Mouse (Mus musculus): ENCODE data around the gene Sqstm1.

Sqstm1 gene

DNA sequence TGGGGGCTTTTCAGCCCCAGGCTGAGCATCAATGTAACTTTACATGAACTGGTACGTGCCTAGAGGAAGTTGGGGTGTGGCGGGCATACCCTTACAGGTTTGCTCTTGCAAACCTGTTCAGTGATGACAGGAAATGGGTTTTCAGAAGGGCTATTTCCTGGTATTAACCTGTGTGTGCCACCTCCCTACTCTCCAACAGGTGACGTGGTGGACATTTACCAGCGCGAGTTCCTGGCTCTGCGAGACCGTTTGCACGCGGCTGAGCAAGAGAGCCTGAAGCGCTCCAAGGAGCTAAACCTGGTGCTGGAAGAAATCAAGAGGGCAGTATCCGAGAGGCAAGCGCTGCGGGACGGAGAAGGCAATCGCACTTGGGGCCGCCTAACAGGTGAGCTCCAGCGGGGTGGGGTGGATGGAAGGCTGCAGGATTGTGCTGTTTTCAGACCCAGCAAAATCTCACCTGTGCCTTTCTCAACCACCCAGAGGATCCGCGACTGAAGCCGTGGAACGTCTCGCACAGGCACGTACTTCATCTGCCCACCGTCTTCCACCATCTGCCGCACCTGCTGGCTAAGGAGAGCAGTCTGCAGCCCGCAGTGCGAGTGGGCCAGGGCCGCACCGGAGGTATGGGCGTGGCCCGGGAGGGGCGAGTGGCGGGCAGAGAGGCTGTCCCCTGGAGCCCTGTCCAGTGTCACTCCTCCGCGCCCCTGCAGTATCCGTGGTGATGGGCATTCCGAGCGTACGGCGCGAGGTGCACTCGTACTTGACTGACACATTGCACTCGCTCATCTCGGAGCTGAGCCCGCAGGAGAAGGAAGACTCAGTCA, 20.1 kb upstream of the Sqstm1 start:
- DNase-seq (ENCODE audit: low spot score) = no peak

DNA sequence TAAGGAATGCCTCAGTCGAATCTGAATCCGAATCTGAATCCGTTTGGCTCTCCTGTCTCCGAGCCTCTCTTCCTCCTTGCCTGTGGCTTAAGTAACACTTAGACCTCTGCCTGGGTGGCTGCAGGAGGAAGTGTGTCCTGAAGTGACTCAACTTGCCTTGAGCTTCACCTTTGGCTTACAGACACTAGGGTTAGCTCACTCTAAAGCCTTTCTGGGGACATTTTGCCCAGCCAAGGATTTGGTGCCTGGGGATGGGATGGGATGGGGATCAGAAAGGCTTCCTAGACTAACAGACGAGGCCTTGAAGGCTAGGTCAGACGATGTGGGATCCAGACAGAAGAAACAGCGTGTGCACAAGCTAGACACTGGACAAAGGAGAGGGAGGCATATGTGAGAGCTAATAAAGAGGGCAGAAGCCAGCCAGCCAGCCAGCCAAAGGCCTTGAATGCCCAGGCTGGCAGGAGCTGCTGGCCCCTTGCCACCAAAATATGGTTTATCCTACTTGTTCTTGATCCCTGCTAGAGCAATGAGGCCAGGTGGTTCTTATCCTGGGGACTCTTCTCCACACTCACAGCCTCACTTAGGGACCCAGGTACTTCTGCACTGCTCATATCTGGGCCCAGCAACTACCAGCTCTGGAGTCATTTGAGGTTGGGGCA, 18.8 kb upstream of the Sqstm1 start:
- DNase-seq (ENCODE audit: low spot score) = no peak

DNA sequence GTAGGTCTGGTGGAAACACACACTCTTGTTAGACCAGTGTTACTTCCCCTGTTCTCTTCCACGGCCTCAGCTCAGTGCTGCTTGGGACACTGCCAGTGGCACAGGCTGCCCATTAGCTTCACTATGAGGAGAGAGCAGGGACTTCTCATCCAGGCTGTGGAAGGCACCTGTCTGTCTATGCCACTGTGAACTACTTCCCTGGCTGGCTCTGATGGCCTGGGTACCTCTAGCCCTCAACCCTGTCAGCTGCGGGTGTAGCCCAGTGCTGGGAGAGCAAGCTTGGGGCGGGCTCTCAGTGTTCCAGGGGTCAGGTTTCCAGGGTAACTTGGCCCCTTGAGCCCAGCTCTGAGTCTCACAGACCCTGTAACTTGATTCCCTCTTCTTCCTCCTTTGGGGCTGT, 18.1 kb upstream of the Sqstm1 start:
- DNase-seq (ENCODE audit: low spot score) = no peak

DNA sequence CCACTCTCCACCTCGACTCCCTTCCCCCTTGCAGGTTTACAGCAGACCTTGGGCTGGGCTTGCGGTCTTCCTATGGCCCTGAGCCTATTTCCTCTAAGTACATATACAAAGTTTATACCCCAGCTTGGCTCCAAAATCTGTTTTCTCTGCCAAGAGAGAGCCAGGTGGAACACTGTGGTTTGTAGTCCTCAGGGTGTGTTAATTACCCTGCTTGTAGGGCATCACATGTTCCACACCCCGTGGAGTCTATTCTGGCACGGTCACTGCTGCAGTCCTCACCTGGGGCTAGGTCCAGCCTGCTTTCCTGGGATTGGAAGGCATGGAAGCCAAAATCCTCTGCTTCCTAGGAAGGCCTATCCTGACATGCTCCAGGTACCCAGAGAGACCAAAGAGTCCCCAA, 17.1 kb upstream of the Sqstm1 start:
- no peak for DNase-seq (ENCODE audit: low spot score)

DNA sequence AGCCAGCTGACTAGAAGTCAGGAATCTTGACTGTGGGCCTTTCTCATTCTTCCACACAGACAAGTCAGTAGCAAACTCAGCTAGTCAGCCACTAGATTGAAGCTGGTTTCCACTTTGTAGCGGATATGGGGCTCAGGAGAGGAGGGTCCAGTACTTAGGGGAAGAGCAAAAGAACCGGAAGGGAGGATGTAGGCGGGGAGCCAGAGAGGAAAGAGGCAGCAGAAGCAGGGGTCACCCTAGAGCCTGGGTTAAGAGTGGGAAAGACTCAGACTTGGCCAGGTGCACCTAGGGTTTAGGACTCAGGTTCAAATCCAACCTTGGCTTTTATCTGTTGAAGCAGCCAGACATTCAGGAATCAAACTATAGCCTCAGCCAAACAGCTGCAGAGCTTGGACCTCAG, 16.6 kb upstream of the Sqstm1 start:
- no peak for DNase-seq (ENCODE audit: low spot score)

DNA sequence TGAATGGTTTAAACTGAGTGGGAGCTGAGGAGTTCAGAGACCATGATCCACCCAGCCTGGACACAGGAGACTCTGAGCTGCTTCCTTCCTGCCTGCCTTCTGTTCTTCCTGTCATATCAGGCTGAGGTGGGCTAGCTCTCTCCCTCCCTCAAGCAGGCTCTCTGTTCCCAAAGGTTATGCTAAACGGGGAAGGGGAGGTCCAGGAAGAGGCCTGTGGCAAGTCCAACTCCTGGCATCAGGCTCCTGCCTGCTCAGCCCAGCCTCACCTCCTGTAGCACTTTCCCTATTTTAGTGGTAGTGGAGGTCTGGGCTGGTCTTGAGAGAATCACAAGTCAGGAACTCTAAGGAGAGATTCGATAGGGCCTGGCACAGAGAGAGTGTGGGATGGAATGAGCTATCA, 15.8 kb upstream of the Sqstm1 start:
- no peak for DNase-seq (ENCODE audit: low spot score)

DNA sequence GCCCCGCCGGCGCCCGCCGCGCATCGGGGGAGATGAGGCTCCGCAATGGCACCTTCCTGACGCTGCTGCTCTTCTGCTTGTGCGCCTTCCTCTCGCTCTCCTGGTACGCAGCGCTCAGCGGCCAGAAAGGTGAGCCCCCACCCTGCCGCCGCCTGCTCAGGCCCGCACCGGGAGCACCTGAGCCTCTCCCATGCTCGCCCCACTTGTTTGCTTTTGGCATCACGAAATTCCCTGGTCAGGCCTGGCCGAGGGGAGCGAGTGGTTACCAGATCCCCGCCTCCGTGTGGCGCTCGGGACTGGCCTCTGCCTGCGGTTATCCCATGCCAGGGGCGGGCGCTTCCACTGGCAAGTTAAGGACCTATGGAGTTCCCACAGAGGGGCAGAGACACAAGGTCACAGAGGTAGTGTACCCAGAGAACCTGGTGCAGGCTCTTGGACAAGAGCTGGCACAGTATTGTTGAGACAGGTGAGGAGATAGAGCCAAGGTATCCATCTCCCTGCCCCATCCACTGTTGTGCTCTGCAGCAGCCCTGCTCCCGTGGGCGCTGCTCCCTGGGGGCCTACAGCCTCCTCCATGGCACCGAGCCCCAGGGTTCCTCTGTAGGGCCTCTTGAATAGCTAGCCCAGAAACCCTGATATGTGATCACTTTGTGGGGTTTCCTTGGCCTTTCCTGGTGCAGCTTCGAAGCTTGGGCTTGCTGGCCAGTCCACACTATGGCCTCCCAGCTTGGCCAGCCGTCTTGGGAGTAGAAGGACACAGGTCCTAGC, 15.2 kb upstream of the Sqstm1 start:
- no peak for DNase-seq (ENCODE audit: low spot score)

DNA sequence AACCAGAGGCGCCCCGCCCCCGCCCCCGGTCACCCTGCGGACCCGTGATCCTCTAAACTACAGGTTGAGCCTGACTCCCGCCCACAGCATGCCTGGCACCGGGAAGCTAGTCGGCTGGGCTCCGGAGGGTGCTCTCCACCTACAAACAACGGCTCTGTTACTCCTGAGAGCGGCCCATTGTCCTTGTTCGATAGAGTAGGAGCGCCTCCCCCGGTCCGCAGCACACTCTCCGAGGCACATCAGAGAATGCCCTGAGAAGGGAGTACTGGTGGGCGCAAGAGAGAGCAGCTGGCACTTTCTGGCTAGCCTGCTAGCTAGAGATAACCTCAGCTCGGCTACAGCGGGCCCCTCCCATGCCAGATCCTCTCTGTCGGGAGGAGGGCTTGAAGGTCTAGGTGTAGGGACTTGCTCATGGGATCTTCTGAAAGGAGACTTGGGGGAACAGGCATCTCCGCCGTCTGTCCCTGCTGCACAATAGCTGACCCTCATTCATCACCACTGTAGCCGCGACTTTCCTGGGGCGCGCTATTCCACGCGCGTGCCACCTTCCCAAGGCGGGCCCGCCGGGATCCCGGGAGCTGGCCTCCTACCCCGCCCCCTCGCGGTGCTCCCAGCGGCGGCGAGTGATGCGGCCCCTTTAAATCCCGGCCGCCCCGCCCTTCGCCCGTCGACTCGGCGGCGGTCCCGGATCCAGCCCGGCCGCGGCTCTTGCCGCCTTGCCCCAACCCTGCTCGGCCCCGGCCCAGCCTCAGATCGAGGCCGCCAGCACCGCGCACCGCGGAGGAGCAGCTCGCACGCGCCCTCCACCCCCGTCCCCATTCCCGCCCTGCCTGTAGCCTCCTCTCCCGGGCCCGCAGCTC, 14.3 kb upstream of the Sqstm1 start:
- no peak for DNase-seq (ENCODE audit: low spot score)

DNA sequence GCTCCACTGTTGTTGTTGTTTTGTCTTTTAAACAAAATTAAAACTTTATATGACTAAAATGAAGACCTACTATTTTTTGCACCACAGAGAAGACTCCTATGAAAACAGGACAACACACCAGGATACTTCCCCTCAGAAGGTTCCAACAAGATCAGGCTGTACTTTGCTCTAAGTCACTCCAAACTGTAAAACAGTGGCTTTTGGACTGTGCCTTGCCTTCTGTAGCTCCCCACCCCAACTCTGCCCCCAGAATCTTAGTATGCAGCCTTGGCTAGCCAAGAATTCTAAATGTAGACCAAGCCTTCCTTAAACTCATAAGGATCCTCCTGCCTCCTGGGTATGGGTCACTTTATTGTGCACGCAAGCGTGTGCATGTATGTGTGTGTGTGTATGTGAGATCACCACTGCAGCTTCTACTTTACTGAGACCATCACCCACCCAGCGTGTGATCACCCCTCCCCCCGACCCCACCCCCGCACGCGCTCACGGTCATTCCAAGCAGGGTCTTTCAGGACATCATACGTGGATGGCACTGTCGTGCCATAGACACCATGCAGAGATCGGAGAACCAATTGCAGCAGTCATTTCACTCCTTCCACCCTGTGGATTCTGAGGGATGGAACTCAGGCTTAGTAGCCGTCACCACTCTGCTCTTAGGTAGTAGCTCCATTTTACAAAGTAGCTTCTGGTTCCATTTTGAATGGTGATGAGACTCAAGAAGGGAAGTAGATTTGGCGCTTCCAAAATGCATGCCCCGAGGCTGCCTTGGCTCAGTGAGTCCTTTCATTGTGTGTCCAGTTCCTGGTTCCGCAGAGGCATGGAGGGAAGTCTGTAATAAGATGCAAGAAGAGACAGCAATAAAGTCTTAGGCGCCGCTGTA, 13.4 kb upstream of the Sqstm1 start:
- DNase-seq (ENCODE audit: low spot score) = no peak

DNA sequence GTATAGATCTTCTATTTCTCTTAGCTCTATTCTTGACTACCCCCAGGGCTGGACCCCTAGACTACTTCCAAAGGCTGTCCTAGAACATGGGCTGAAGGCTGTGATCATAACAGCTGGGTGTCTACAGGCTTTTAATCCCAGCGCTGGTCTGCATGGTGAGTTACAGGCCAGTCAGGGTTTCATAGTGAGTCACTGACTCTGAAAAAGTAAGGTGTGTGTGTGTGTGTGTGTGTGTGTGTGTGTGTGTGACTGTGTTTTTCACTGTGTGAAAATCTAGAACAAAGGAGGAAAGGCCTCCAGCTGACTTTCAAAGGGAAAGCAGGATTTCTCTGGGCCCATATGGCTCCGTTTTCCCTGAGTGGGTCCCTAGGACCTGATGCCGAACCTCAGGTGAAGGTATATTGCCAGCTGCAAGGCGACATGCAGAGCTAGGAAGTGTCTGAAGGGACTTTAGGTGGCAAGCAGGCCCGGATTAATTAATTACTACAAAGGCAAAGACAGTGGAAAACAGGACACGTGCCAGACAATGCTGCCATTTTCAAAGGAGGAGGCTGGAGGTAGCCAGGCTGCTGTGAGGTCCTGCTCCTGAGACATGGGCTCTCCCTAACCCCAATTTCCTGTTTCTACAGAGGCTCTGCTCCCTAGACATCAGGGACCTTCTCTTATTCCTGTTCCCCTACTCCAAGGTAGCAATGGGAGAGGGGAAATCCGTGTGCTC, 12.1 kb upstream of the Sqstm1 start:
- no peak for DNase-seq (ENCODE audit: low spot score)

DNA sequence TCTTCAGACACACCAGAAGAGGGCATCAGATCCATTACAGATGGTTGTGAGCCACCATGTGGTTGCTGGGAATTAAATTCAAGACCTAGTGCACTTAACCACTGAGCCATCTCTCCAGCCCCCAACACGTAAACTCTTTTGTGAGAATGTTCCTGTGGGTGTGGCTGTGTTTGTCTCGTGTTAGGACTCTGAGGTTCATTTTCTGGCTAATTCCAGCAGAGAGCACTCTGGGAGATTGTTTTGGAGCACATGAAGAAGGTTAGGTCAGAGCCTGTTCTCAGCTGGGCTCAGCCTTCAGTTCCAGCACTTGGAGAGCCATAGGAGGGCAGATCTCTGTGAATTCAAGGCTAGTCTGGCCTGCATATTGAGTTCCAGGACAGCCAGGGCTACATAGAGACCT, 9.2 kb upstream of the Sqstm1 start:
- no peak for DNase-seq (ENCODE audit: low spot score)

DNA sequence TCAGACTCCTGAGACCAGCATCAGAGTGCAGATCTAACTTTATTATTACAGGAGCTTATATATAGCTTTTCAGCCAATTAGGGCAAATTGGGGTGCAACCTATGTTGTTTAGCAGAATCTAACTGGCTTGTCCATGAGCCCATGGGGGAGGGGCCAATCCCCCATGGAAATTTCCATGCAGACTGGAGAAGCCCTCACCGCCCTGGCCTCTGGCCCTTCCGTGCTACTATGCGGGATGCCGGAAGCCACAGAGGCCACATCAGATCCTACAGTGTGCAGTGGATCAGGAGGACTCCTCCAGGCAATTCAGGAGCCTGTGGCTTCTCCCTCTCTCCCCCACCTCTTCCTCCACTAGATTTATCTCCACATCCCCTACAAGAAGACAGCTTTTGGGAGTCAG, 7.2 kb upstream of the Sqstm1 start:
- no peak for DNase-seq (ENCODE audit: low spot score)

DNA sequence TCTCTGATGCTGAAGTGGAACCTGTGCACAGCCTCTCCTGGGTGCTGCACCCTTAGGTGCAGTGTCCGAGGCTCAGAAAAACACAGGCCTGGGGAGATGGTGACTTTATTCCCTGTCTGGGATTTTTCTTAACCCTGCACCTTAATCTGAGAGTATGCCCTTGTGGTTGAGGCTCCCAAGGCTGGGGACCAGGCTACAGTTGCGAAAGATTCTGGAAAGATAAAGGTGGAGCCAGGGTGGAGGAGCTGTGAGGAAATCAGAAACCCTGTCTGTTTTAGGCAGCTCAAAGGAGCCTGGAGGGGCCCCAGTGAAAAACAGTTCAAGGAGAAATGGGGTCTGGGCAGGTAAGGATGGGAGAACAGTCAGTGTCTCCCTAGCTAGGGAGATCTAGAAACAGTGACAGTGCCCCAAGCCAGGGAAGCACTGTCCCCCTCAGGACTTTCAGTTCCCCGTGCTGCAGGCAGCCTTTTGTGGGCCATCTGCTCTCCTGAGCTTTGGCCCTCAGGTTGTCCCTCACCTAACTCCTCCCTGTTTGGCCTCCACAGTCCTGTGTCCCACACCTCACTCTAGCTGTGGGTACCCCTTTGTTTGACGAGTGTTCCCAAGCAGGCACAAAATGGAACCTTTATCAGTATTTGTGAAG, 6.2 kb upstream of the Sqstm1 start:
- no peak for DNase-seq (ENCODE audit: low spot score)

DNA sequence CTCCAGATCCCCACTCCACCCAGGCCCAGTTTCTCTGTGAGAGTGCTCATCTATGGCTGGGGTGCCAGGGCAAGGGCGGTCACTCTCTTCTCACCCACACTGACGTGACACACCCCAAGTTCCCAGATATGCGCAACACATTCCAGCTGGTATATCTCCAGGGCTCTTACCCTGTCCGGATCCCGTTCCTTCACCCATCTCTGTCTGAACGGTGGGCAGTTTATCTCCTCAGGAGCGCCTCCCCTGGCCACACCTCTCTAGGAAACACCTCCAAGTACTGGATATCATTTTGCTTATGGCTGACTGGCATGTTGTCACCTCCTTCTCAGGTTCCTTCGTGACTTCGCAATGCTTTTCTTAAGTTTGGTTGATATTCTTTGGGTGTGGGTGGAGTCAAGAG, 5.0 kb upstream of the Sqstm1 start:
- no peak for DNase-seq (ENCODE audit: low spot score)

DNA sequence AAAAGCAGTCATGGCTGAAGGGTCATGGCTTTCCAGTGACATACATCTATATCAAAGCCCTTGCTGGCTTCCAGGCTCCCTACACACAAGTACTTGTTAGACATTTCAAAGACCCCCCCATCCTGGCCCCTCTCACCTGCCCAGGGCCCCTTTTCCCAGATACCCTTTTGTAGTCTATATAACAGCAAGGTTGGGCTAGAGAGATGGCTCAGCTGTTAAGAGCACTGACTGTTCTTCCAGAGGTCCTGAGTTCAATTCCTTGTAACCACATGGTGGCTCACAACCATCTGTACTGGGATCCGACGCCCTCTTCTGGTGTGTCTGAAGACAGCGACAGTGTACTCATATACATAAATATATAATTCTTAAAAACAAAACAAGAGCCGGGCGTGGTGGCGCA, 4.0 kb upstream of the Sqstm1 start:
- DNase-seq (ENCODE audit: low spot score) = no peak

DNA sequence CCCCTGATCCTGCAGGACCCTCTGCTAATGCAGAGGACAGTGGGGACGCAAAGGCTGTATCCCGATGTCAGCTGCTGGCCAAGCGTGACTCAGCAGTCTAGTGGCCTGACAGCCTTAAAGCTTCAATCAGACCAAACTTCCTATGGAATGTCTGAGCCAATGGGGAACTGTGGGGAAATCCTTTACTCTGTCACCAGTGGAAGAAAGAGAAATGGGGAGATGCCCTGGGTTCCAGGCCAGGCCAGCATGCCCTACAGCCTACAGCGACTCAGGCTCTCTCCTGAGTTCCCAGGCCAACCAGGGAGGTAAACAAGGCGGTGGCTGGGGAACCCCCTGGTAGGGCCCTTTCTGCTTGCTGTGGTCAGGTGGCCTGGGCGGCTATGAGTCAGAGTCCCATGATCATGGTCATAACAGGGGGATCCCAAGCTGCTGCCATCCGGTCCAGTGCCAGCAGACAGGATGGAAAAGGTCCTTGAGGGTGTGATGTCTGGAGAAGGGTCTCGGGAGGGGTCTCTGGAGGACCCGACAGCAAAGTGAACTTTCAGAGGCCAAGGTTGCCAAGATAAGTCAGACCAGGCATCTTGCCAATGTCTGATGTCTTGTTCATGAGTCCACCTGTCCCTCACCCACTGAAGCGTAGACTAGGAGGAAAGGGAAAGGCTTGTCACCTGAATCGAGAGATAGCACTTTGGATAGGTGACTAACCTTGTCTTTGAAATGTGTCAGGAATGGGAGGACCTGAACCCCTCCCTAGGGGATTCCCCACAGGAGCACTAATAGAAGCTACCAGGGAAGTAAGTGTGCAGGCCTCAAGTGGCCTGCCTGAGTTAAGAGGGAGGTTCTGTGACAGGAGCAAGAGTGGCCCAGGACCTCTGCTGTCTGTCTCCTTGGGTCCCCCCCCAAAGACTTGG, 2.5 kb upstream of the Sqstm1 start:
- DNase-seq (ENCODE audit: low spot score) = no peak

DNA sequence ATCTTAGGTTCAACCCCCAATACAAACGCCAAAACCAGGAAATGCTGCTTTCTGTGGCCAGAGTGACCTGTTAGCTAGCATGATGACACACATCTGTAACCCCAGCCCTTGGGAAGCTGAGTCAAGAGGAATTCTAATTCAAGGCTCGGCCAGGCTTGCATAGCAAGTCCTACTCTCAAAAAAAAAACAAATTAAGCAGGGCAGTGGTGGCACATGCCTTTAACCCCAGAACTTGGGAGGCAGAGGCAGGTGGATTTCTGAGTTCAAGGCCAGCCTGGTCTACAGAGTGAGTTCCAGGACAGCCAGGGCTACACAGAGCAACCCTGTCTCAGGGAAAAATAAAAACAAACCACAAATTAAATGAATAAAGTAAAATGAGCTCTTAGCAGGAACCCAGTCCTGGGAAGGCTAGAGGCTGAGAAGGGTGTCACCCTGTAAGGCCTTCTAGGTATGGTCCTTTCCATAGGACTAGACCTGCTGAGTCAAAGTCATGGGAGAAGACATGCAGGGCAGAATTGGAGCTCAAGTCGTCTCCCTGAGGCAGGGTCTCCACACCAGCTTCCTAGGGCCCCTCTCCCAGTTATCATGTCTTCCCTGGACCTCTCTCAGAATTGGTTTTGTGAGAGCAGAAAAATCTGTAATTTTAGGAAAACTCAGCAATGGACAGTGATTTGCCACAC, 1.6 kb upstream of the Sqstm1 start:
- DNase-seq (ENCODE audit: low spot score) = no peak

DNA sequence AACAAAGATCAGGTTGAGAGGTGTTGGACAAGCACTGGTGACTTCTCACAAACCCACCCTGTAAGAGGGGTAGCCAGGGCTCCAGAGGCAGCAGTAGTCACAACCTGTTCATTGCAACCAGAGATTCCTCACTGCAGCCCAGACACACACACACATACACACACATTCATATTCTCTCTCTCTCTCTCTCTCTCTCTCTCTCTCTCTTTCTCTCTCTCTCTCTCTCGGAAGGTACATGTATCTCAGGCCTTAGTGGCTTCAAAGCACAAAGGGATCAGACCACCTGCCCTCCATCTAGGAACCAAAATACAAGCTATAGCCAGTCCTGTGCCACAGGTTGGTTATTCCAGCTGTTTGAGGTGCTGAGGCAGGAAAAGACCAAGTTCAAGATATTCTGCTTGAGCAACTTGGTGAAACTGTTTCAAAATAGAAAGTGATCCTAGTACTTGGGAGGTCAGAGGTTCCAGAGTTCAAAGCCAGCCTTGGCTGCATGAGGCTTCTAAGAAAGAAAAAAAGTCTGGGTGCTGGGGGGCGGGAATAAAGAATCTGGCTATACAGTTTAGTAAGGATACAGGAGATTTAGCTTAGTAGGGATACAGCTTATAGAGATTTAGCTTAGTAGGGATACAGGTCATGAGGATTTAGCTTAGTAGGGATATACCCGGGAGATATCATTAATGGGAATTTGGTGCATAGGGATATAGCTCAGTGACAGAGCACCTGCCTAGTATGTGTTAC, 864 bp upstream of the Sqstm1 start:
- DNase-seq (ENCODE audit: low spot score) = no peak

Measured in layer of hippocampus, adult 9-10 months (tissue).